Mouse (Mus musculus): ENCODE measurements around the gene Pmm2.
A peak's percentile ranks its signal among the peaks of the same experiment; 100 is the strongest.

The Pmm2 gene

GRCm38 (mm10) chr16:8685087-8685486 is 47.6 kb downstream of the Pmm2 start:
- no peak for DNase-seq

- peak; percentile 79 for DNase-seq
Measured at GRCm38 (mm10) chr16:8686121-8686870, 48.8 kb downstream of the Pmm2 start.

DNA sequence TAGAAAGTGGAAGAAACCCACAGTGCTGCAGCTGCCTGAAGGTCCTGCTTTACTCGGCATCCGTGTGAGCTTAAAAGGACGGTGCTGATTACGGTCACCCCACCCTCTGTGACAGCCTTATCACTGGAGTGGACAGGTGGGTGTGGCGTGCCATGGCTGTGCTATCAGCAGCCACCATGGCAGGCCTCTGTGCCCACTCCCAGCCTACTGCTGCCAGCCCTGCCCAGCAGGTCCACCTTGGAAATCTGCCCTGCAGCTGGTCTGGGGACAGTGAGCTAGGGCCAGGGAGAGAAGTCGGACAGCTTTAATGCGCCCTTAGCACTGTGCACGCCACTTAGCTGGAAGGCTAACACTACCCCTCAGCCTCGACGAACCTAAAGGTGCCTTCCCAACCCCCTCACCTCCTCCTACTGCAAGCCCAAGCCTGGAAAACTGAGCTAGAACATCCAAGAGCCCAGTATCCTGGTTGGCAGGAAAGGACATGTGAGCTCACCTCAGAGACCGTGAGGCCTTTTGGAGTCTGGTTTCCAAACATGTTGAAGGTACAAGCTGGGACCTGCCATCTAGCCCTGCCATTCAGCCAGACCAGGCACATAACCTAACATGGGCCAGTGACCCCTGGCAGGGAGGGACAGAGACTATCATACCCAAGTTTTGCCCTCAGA is 49.5 kb downstream of the Pmm2 start:
- no peak for DNase-seq

DNA sequence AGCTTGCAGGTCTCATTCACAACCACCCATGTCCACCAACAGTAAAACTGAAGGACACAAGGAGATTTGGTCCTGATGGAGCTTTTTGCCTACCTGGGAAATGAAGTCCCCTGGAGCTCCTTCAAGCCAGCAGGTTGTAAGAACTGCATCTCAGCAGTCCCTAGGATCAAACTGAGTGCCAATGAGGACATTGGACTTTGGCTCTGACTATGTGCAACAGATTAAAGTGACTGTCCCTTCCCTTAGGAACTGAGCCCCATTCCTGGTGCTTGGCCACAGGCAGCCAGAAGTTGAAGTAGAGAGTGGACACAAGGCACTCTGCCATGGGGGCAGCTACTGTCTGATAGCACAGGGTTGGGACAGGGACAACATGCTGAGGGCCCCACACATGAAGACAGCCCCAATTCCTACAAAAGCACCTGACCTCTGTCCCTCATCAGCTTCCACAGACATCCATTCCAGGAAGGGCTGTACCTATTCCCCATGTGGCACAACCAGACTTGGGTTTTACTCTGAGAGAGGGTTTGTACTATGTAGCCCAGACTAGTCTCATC is 50.2 kb downstream of the Pmm2 start:
- no peak for DNase-seq

DNA sequence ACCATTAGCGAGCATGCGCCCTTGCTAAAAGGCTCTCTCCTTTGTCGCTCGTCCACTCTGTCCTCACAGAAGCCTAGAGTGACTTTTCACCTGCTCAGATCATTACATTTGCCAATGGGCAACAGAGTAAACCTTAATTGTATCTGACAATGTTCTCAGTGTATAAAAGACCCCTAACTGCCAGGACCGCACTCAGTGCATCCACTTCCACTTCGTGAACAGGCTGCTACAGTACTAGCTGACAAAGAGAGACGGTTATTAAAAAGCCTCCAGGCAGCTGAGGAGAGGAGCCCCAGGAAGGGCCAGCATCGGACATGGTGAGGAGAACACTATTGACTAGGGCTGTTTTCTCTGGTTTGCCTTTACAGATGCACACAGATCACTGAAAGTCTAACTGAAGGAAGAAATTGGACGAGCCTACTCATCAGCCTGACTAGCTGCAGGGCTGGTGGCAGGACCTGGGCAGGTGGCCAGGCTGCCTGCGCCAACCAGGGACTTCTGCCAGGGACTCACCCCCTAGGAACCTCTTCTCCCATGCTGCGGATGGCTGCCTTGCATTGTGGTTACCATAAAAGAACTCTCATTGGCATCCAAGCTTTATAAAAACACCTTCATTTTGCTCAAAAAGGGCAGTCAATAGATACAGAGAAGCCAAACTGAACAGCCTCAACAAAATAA is 52.6 kb downstream of the Pmm2 start:
- DNase-seq = peak; percentile 38

DNA sequence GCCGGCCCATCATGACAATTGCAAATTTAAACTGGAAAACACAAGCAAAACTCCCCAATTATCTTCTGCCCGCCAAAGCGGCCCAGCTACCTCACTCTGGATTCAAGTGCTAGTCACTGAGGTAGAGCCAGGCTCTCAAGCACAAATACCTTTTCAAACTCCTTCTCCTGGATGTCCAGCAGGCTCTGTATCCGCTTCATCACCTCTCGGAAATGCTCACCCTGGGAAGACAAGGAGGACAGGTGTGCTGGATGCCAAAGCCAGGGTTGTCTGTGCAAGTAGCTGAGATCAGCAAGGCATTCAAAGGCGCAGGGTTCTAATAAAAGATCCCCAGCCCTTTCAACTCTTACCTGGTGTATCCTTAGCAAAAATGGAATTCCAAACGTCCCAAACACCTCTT is 53.7 kb downstream of the Pmm2 start:
- DNase-seq = no peak

DNA sequence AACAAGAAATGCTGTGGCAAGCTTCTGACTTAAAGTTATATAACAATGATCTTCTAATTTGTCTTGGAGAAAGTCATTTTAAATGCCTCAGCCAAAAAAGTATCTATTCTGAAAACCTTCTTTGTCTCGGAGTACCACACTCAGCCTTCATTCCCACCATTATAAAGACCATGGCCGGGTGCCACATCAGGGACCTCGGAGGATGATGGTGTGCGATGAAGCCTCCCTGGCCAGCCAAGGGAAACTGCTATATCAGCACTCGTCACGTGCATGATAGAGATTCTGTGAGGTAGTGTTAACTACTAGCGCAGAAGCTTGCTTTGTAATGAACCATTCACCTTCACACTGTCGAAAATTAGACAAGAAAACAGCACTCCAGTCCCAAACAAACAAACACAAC is 62.1 kb downstream of the Pmm2 start:
- no peak for DNase-seq

DNA sequence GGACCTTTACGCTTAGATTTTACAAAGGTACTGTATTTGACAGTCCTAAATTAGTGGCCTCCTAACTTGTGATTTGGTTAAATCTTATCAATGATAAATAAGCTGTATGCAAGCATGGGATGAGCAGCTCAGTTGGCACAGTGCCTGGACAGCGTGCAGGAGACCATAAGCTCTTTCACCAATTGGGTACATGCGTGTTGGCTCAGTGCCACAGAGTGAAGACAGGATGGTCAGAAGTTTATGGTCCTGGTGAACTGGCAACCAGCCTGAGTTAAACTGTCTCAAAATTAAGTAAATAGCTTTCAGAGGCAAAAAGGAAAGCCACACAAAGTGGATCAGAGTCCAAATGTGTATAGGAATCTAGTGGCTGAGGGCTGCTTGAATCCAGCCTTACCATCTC is 63.1 kb downstream of the Pmm2 start:
- DNase-seq = no peak

DNA sequence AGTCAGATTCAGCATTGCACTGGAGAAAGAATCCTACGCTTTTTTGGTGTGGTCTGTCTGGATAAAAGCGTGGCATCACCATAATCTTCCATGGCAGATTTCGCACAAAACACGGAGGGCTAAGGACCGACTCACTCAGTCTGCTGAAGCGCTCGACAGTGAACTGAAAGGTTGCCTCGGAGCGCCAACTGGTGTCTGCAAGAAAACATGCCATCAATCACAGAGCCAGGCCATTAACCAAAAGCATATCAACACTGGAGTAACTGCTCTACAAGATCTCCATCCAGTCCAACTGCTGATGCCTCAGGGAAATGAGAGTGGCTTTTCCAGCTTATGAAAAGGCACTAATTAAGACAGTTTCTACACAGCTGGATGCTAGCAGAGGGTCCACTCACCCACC is 74.5 kb downstream of the Pmm2 start:
- DNase-seq = no peak
